Mouse (Mus musculus): Measurements from ENCODE around the gene Strip2. TPM values are rescaled to one million over a fixed set of nuclear protein-coding genes. Genes with fewer than 3 reads are reported as not detected.

Gene Strip2
- total RNA-seq, 2 experiments from 2014 or later = 14.2 to 33.7 TPM

DNA sequence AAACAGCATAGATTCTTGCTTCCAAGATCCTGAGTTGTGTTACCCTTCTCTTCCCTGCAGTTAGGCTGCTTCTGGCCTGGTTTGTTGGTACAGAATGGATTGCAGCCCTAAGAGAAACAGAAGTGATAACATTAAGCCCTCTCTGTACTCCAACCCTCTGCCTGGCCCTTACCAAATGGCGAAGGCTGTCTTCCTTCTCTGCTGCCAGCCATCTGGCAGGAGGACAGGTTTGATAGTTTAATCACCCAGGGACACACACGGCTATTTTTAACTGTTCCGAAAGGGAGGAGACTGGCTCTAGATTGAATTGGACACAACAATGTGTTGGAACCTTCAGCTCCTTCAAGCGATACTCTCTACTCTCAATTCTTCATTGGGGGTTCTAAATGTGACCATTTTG, 6.7 kb downstream of the Strip2 start:
- intact Hi-C loops (cut with DNase I) = no loop called here
- DNase-seq (ENCODE audit: low spot score in 2 of 2) = no peak

GRCm38 (mm10) chr6:29925594-29926219, 8.9 kb downstream of the Strip2 start:
- DNase-seq (ENCODE audit: low spot score in 2 of 2) = no peak
- intact Hi-C loops (cut with DNase I) = no loop called here

- intact Hi-C loops (cut with DNase I) = no loop called here
- peak in 1 of 2 experiments; percentile 54 for DNase-seq (ENCODE audit: low spot score in 2 of 2)
These were observed 13.3 kb downstream of the Strip2 start for GRCm38 (mm10) chr6:29930087-29930486.

DNA sequence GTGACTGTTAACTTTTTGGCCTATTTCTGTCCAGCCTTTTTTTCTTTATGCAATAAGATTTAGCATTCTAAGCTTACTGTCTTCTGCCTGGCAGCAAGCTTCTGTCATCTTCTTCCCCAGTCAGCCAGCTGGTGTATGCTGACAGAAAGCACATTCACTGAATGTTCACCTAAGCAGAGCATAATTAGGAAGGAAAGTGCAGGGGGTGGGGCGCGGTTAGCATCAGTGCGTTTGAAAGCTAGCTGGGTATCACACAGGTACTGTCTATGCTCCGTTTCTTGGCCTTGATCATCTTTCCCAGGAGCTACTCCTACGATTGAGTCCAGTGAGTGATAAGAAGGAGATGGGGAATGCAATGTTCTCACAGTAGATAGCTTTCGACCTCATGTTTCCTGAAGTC, 13.9 kb downstream of the Strip2 start:
- intact Hi-C loops (cut with DNase I) = no loop called here
- peak in 1 of 2 experiments; percentile 76 for DNase-seq (ENCODE audit: low spot score in 2 of 2)

- intact Hi-C loops (cut with DNase I) = no loop called here
- no peak for DNase-seq (ENCODE audit: low spot score in 2 of 2)
These were observed 14.4 kb downstream of the Strip2 start for GRCm38 (mm10) chr6:29931181-29931580.

- no peak for DNase-seq (ENCODE audit: low spot score in 2 of 2)
- intact Hi-C loops (cut with DNase I) = no loop called here
These were observed 18.9 kb downstream of the Strip2 start for GRCm38 (mm10) chr6:29935741-29936140.

- no peak for DNase-seq (ENCODE audit: low spot score in 2 of 2)
These were observed 23.6 kb downstream of the Strip2 start for GRCm38 (mm10) chr6:29940428-29940827.

GRCm38 (mm10) chr6:29941036-29941435, 24.2 kb downstream of the Strip2 start:
- intact Hi-C loops (cut with DNase I) = no loop called here
- DNase-seq (ENCODE audit: low spot score in 2 of 2) = no peak

More at GRCm38 (mm10) chr6:29940428-29940827, 23.6 kb downstream of the Strip2 start:
- intact Hi-C loops (cut with DNase I) = no loop called here

GRCm38 (mm10) chr6:29944465-29944864, 27.7 kb downstream of the Strip2 start:
- intact Hi-C loops (cut with DNase I) = no loop called here
- no peak for DNase-seq (ENCODE audit: low spot score in 2 of 2)

DNA sequence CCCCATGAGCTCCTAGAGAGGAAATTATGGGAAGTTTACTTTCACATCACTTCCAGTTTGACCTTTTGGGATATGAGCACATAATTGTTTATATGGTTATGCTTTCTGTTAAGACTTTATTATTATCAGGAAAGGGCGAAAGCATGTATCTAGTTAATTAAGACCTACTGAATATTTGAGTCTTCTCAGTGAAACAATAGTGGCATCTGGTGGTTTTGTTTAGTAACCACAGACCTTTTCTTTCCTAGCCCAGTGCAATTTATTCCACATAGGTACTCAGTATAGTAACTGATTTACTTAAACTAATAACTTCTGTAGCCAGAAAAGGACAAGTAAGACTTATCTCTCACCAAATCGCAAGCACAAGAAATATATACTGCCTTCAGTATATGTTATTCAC, 29.8 kb downstream of the Strip2 start:
- no peak for DNase-seq (ENCODE audit: low spot score in 2 of 2)
- intact Hi-C loops (cut with DNase I) = no loop called here

GRCm38 (mm10) chr6:29947823-29948222, 31.0 kb downstream of the Strip2 start:
- DNase-seq (ENCODE audit: low spot score in 2 of 2) = no peak
- intact Hi-C loops (cut with DNase I) = no loop called here

- peak in 1 of 2 experiments; percentile 67 for DNase-seq (ENCODE audit: low spot score in 2 of 2)
These were observed 39.9 kb downstream of the Strip2 start for GRCm38 (mm10) chr6:29956749-29957148.

DNA sequence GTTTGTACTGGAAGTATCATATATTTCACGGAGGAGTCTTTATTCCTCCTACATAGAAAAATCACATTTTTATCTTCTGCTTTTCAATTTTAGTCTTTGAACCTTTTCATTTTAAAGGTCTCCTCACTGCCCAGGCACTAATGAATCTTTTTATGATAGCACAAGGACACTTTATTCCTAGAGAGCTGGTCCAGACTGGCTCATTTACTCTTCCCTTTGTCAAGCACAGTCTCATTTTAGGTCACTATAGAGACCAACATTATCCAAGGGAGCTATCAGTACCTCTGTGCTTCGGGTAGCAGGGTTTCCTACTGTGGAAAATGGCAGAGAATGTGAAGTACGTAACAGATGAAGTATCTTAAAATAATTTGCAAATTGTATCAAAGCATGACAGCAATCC, 41.9 kb downstream of the Strip2 start:
- no peak for DNase-seq (ENCODE audit: low spot score in 2 of 2)
- intact Hi-C loops (cut with DNase I) = no loop called here

More at GRCm38 (mm10) chr6:29956749-29957148, 39.9 kb downstream of the Strip2 start:
- intact Hi-C loops (cut with DNase I) = no loop called here

- DNase-seq (ENCODE audit: low spot score in 2 of 2) = peak; percentile 31 to 81
- intact Hi-C loops (cut with DNase I) = loop anchor here (5.0 kb wide), 1 partner anchor 86 kb away; the partner anchor contains the start of gene Nrf1
These were observed 44.3 kb downstream of the Strip2 start for GRCm38 (mm10) chr6:29961081-29961480.

DNA sequence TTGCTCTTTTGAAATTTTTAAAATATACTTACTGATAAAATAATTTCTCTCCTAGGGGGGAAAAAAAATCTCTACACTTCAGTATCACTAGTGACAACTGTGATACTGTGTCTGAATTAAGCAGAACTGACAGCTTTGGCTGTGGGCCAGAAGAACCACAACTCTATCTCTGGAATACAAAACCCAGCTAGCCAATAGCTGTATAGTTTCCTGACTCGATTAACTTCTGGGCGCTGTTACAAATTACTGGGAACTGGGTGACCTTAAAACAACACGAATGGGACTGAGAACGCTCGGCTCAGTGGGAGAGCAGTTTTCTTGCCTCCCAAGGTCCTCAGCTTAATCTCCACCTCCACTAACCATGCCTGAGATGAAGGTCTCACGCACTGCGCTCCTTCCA, 51.1 kb downstream of the Strip2 start:
- intact Hi-C loops (cut with DNase I) = no loop called here
- no peak for DNase-seq (ENCODE audit: low spot score in 2 of 2)

GRCm38 (mm10) chr6:29973341-29973740, 56.5 kb downstream of the Strip2 start:
- intact Hi-C loops (cut with DNase I) = no loop called here
- DNase-seq (ENCODE audit: low spot score in 2 of 2) = peak in 1 of 2 experiments; percentile 59

- intact Hi-C loops (cut with DNase I) = no loop called here
- no peak for DNase-seq (ENCODE audit: low spot score in 2 of 2)
These were observed 58.0 kb downstream of the Strip2 start for GRCm38 (mm10) chr6:29974836-29975235.

GRCm38 (mm10) chr6:29980461-29980860, 63.6 kb downstream of the Strip2 start:
- no peak for DNase-seq (ENCODE audit: low spot score in 2 of 2)
- intact Hi-C loops (cut with DNase I) = no loop called here

DNA sequence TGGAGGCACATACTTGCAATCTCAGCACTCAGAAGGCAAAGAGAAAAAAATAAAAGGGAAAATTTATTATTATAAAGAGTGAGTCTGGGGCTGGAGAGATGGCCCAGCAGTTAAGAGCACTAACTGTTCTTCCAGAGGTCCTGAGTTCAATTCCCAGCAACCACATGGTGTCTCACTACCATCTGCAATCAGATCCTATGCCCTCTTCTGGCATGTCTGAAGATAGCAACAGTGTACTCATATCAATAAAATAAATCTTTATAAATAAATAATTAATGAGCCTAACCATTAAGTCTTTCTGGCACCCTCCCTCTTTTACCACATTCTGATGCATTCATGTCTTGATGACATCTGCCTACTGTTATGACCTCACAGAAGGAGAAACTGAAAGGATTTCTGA, 65.0 kb downstream of the Strip2 start:
- no peak for DNase-seq (ENCODE audit: low spot score in 2 of 2)
- intact Hi-C loops (cut with DNase I) = no loop called here

GRCm38 (mm10) chr6:29985058-29985498, 68.3 kb downstream of the Strip2 start:
- intact Hi-C loops (cut with DNase I) = no loop called here
- DNase-seq (ENCODE audit: low spot score in 2 of 2) = peak; percentile 46

- no peak for DNase-seq (ENCODE audit: low spot score in 2 of 2)
- intact Hi-C loops (cut with DNase I) = no loop called here
These were observed 68.7 kb downstream of the Strip2 start for GRCm38 (mm10) chr6:29985504-29985903.

DNA sequence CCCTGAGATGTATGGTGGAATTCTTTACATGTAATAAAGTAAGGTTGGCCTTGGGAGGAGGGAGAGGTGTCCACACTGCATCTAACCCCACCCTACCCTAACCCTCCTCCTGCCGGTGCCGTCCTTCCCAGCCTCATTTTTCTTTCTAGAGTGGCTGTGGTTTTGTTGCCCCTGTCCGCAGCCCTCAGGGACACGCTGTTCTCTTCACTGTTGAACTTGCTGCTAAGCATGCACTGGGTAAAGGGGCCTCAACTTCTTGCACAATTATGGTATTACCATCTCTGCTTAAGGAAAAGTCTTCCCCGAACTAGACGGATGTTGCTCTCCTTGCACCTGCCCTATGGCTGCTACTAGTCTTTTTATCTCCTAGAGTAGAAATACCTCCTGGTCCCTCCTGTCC, 69.2 kb downstream of the Strip2 start:
- no peak for DNase-seq (ENCODE audit: low spot score in 2 of 2)
- intact Hi-C loops (cut with DNase I) = no loop called here
